Mouse (Mus musculus) kidney, embryonic 14.5 days (tissue): ENCODE results near the gene Lims1. TPM values are rescaled to one million over a fixed set of nuclear protein-coding genes. Genes with fewer than 3 reads are reported as not detected.

Source experiments
- ATAC-seq: fragments of 200-750 bp; cut with Nextera tagmentation; 2 replicates; pipeline ENCODE4 v1.8.0; 2017; ENCODE audit warnings: moderate number of reproducible peaks, mild to moderate bottlenecking, moderate TSS enrichment, moderate library complexity; ENCODE audit not compliant: low FRiP score, low TSS enrichment
- H3K27ac ChIP-seq: fragments of 300-500 bp; sonication (generic); 2 replicates; pipeline ENCODE4 v1.5.1; 2014; ENCODE audit warnings: low read depth, mild to moderate bottlenecking, low read length, moderate library complexity, mixed read lengths
- H3K27me3 ChIP-seq: fragments of 300-500 bp; sonication (generic); 2 replicates; pipeline ENCODE4 v1.6.1; 2014; ENCODE audit warnings: mild to moderate bottlenecking, low read length; ENCODE audit not compliant: control insufficient read depth, insufficient read depth
- H3K36me3 ChIP-seq: fragments of 300-500 bp; sonication (generic); 2 replicates; pipeline ENCODE4 v1.6.1; 2014; ENCODE audit warnings: low read length, mixed read lengths; ENCODE audit not compliant: control insufficient read depth, insufficient read depth
- H3K4me1 ChIP-seq: fragments of 300-500 bp; sonication (generic); 2 replicates; pipeline ENCODE4 v1.6.1; 2014; ENCODE audit warnings: low read length, mixed read lengths; ENCODE audit not compliant: control insufficient read depth, insufficient read depth
- H3K4me2 ChIP-seq: fragments of 300-500 bp; sonication (generic); replicated peaks from 2 replicates; pipeline ENCODE4 v1.6.1; 2014; ENCODE audit warnings: low read depth, mild to moderate bottlenecking, low read length
- H3K4me3 ChIP-seq: fragments of 300-500 bp; sonication (generic); 2 replicates; pipeline ENCODE4 v1.5.1; 2014; ENCODE audit warnings: mild to moderate bottlenecking, low read length
- H3K9ac ChIP-seq: fragments of 300-500 bp; sonication (generic); 2 replicates; pipeline ENCODE4 v1.6.1; 2014; ENCODE audit warnings: low read depth, mild to moderate bottlenecking, low read length, moderate library complexity
- H3K9me3 ChIP-seq: fragments of 300-500 bp; sonication (generic); 2 replicates; pipeline ENCODE4 v1.6.1; 2016; ENCODE audit warnings: low read length; ENCODE audit not compliant: control insufficient read depth
- WGBS: fragments of 180-500 bp; shearing (Covaris S2); extraction: QIAGEN DNeasy Blood & Tissue Kit; methylation state at CpG from one replicate; pipeline ENCODE4 v1.1.7; 2014; 5-methylcytosine and 5-hydroxymethylcytosine counted together
- polyA plus RNA-seq: library from polyadenylated mRNA; unstranded; fragments of >200 nt; fragmentation: Nextera tagmentation; extraction: Ambion mirVana; gene quantifications from 2 replicates; pipeline ENCODE4 v1.2.1, GENCODE M21; 2014

Lims1 gene
- polyA plus RNA-seq, 1 experiment from 2014 or later = 131 TPM

- Histone ChIP-seq H3K27ac (no peak overlapping the region), H3K4me1 (peaks cover 3% of the 10 kb centered on the region; the same call in 1 of the 2 replicates), H3K4me2 (no peak overlapping the region), H3K9ac (no peak overlapping the region), H3K36me3 (no peaks in the 10 kb centered on the region), H3K9me3 (no peaks in the 10 kb centered on the region), H3K4me3 (no peak overlapping the region), H3K27me3 (no peaks in the 10 kb centered on the region)
- 96% methylated on average over 3 of the region's 3 CpGs for WGBS
- ATAC-seq = no peak
Measured at GRCm38 (mm10) chr10:58356460-58356859, 33.2 kb downstream of the Lims1 start.

DNA sequence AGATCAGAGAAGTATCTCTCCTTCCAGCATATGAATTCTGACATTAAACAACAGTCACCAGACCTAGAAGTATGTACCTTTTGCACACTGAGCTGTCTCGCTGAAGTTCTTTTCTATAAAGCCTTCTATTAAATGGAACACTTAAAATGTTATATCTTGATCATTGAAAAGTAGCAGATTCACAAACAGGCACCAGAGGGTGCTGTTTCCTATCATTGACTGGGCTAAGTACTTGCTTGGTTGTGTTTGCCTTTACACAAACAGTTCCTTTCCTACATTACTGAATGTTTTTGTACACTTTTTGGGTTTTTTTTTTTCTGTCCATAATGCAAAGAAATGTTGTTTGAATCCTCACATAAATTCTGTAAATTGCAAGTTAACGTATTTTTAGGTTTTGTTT, 35.9 kb downstream of the Lims1 start:
- Histone ChIP-seq H3K4me1 (no peaks in the 10 kb centered on the region), H3K9me3 (no peaks in the 10 kb centered on the region), H3K4me2 (no peak overlapping the region), H3K27ac (no peak overlapping the region), H3K4me3 (no peak overlapping the region), H3K36me3 (no peaks in the 10 kb centered on the region), H3K9ac (no peak overlapping the region), H3K27me3 (no peaks in the 10 kb centered on the region)
- ATAC-seq = no peak
- WGBS = 91% methylated on average over 2 of the region's 2 CpGs

- Histone ChIP-seq H3K36me3 (no peaks in the 10 kb centered on the region), H3K27me3 (no peaks in the 10 kb centered on the region), H3K4me1 (0 out of 2 replicates have a peak, but pooled peaks cover 3% of the 10 kb centered on the region), H3K9ac (no peak overlapping the region), H3K27ac (no peak overlapping the region), H3K9me3 (no peaks in the 10 kb centered on the region), H3K4me2 (no peak overlapping the region), H3K4me3 (no peak overlapping the region)
- WGBS = 77% methylated on average over 7 of the region's 7 CpGs
- ATAC-seq = no peak
Measured at GRCm38 (mm10) chr10:58359952-58360351, 36.7 kb downstream of the Lims1 start.

DNA sequence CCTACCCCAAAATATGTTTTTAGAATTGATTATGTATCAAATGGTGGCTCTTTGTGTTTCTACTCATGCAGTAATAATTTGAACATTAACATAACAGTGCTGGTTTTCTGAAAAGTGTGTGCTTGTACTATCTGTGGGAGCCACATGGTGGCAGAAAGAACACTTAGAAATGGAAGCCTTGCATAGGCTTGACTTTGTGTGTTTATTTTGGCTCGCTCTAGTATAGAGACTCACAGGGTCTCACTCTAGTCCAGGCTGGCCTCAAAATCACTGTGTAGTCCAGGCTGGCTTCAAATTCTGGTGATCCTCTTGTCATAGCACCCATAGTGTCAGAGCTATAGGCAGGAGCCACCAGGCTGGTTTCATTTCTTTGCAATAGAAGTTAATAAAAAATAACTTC, 39.5 kb downstream of the Lims1 start:
- 53% methylated on average over 1 of the region's 1 CpGs for WGBS
- ATAC-seq = no peak; the same call in 1 of the 2 replicates
- no peak overlapping the region for H3K9ac ChIP-seq

GRCm38 (mm10) chr10:58364770-58365515, 41.7 kb downstream of the Lims1 start:
- H3K36me3 ChIP-seq = no peaks in the 10 kb centered on the region
- no peak overlapping the region for H3K9ac ChIP-seq
- H3K4me2 ChIP-seq = no peak overlapping the region
- H3K27ac ChIP-seq = no peak overlapping the region
- no peak for ATAC-seq
- H3K4me3 ChIP-seq = no peak overlapping the region
- H3K27me3 ChIP-seq = no peaks in the 10 kb centered on the region
- H3K9me3 ChIP-seq = no peaks in the 10 kb centered on the region
- WGBS = 85% methylated on average over 5 of the region's 5 CpGs
- 0 out of 2 replicates have a peak, but pooled peaks cover 3% of the 10 kb centered on the region for H3K4me1 ChIP-seq

More for the DNA sequence above, 39.5 kb downstream of the Lims1 start:
- Histone ChIP-seq H3K27ac (no peak overlapping the region), H3K4me1 (0 out of 2 replicates have a peak, but pooled peaks cover 3% of the 10 kb centered on the region), H3K9me3 (no peaks in the 10 kb centered on the region), H3K27me3 (no peaks in the 10 kb centered on the region), H3K4me3 (no peak overlapping the region), H3K36me3 (no peaks in the 10 kb centered on the region), H3K4me2 (no peak overlapping the region)

DNA sequence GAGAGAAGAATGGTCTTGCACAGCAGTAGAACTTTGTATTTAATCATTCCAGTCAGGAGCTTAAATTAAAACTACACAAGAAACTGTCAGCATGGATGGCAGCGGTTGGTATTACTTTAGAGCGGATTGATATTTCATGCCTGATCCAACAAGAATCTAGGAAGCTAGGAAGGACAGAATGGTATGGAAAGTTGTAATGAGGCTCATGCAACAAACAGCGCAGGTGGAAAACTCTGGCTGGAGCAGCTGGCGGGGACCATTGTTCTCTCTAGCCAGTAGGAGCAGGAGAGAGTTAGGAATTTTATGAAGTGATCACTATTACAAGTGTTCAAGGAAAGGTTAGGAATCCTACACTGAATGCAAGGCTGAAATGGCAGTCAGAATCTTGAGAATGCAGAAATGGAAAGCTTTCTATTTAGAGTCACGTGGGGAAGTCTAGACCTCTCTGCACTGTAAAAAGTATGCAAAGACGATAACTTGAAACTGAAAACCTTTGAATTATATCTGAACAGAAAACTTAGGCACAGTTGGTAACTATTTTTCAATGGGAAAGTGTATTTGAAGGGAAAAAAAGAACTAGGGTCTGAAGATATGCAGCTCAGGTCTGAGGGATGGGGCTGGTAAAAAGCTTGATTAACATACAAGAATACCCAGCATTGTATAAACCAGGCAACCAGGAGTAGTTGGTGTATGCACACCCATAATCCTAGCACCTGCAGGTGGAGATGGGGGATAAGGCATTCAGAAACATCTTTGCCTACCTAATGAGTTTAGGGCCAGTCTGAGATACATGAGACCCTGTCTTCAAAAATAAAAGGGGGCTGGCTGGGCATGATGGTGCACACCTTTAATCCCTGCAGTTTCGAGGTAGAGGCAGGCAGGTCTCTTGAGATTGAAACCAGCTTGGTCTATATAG, 45.8 kb downstream of the Lims1 start:
- H3K4me2 ChIP-seq = no peak overlapping the region
- peaks cover 14% of the 10 kb centered on the region for H3K4me1 ChIP-seq
- no peaks in the 10 kb centered on the region for H3K9me3 ChIP-seq
- no peak for ATAC-seq
- no peaks in the 10 kb centered on the region for H3K36me3 ChIP-seq
- H3K27me3 ChIP-seq = no peaks in the 10 kb centered on the region
- no peak overlapping the region for H3K4me3 ChIP-seq
- 90% methylated on average over 7 of the region's 7 CpGs for WGBS
- no peak overlapping the region for H3K9ac ChIP-seq
- H3K27ac ChIP-seq = no peak overlapping the region

DNA sequence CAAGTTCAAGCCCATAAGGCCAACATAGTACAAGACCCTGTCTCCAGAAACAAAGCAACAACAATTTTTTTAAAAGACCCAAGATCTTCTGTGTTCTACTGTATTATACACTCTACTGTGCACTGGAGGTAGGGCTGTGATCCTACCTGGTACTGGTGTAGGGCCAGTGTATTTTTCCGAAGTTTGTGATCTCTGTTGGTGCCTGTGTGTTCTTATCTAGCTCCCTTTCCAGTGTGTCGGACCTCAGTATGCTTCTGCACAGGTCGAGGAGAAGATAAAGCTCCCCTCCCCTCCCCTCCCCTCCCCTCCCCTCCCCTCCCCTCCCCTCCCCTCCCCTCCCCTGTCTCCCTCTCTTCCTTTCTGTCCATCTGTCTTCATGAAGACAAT, 46.4 kb downstream of the Lims1 start:
- peaks cover 11% of the 10 kb centered on the region for H3K4me1 ChIP-seq
- H3K36me3 ChIP-seq = no peaks in the 10 kb centered on the region
- H3K4me3 ChIP-seq = no peak overlapping the region
- H3K9me3 ChIP-seq = no peaks in the 10 kb centered on the region
- no peak overlapping the region for H3K9ac ChIP-seq
- H3K4me2 ChIP-seq = no peak overlapping the region
- ATAC-seq = no peak
- WGBS = 48% methylated on average over 3 of the region's 3 CpGs
- H3K27ac ChIP-seq = no peak overlapping the region
- no peaks in the 10 kb centered on the region for H3K27me3 ChIP-seq

DNA sequence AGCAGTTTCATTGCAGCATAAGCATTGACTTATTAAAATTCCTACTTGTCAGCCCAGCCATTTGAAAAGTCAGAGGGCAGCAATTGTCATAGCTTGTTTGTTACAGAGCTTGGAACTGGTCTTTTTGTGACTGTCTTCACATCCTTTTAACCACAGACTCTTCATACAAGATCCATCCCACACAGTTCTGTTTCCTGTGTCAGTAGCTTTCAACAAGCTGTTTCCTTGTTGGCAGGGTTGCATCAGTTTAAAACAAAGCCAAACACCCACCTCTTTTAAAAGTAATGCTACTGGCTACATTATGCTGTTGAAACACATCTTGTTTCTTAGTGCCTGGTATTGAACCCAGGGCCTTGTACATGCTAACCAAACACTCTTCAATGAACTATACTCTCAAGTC, 46.9 kb downstream of the Lims1 start:
- H3K9me3 ChIP-seq = no peaks in the 10 kb centered on the region
- no peak overlapping the region for H3K27ac ChIP-seq
- no peak overlapping the region for H3K4me2 ChIP-seq
- no peaks in the 10 kb centered on the region for H3K36me3 ChIP-seq
- H3K4me3 ChIP-seq = no peak overlapping the region
- no peak for ATAC-seq
- no peaks in the 10 kb centered on the region for H3K27me3 ChIP-seq
- no peak overlapping the region for H3K9ac ChIP-seq
- H3K4me1 ChIP-seq = peaks cover 11% of the 10 kb centered on the region

DNA sequence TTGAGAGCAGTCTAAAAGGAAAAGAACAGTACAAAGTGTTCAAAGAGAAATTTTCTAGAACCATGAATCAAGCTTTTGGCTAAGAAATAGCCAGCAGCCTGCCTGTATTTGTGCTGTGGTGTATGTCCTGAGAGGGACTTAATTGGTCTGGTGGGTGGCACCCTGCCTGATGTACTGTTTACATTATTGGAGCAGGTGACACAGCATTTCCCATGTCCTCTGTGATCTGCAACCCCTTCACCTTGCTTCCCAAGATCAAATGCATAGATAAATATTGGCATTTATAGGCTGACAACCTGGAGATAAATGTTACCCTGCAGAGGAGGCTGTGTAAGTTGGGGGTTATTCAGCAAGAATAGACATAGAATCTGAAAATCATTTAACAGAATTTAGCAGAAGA, 47.3 kb downstream of the Lims1 start:
- H3K9me3 ChIP-seq = no peaks in the 10 kb centered on the region
- peak overlapping the region; percentile 47; the same call in 1 of the 2 replicates for H3K27ac ChIP-seq
- H3K4me3 ChIP-seq = no peak overlapping the region

More for the DNA sequence above, 47.3 kb downstream of the Lims1 start:
- no peaks in the 10 kb centered on the region for H3K36me3 ChIP-seq
- no peaks in the 10 kb centered on the region for H3K27me3 ChIP-seq
- ATAC-seq = no peak
- peaks cover 11% of the 10 kb centered on the region for H3K4me1 ChIP-seq
- 0 out of 2 replicates have a peak overlapping the region, but pooled peaks have one; percentile 4 for H3K9ac ChIP-seq
- H3K4me2 ChIP-seq = no peak overlapping the region
